14 mouse cellular contexts compared by ENCODE assay signal in the genomic region with DNA sequence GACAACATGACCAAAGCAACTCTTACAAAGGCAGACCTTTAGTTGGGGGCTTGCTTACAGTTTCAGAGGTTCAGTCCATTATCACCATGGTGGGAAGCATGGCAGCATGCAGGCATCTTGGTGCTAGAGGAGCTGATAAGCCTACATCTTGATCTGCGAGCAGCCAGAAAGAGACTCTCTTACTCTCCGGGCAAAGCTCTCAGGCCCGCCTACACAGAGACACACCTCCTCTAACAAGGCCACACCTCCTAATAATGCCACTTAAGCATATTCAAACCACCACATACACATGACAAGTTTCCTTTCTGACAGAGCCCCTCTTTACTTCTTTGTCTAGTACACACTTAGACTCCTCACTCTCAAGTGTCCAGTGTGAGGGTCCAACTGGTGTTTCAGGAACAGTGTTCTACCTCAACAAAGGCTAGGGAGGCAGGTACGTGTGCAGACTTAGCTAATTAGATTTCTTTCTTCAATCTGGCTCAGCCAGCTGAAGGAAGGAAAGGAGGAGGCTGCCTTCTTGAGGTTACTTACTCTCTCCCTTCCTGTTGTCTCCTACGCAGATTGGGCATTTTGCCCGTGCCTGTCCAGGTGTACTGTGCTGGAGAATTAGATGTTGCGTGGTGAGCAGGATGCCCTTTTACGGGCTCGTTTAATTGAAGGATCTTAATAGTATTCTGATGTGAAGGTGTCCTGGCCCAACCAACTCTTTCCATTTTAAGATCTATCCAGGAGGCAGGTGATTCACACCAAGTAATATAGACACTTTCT.
DNase-seq lines count a peak whose midpoint lies in the region; ATAC-seq and TF ChIP-seq lines count a peak whose summit lies in the region.
"Had no signal": no experiment of that assay in that cellular context is flagged by ENCODE, and none has a peak within 500 bp of the region (broad histone marks: within the 10 kb centered on the region; RNA-seq: fewer than 3 reads in every experiment).

No protein-coding gene starts in this region.

- no peak overlapping the region for H3K4me2 ChIP-seq in liver, embryonic 15.5 days
- H3K4me2 ChIP-seq: forebrain, embryonic 12.5 days had no signal

- no peaks in the 10 kb centered on the region for H3K9me3 ChIP-seq in liver, embryonic 15.5 days (replicated peaks)
- H3K9me3 ChIP-seq in midbrain, embryonic 10.5 days (replicated peaks): no peaks in the 10 kb centered on the region
- H3K9me3 ChIP-seq: forebrain, embryonic 12.5 days; limb, embryonic 10.5 days had no signal

- H3K4me3 ChIP-seq in layer of hippocampus, adult 2 months: no peak overlapping the region
- no peak overlapping the region for H3K4me3 ChIP-seq in liver, embryonic 15.5 days (replicated peaks)
- no peak overlapping the region for H3K4me3 ChIP-seq in midbrain, embryonic 10.5 days
- H3K4me3 ChIP-seq: forebrain, embryonic 12.5 days; limb, embryonic 10.5 days had no signal

- H3K27me3 ChIP-seq in liver, embryonic 15.5 days: no peaks in the 10 kb centered on the region
- H3K27me3 ChIP-seq in midbrain, embryonic 10.5 days (ENCODE audit: low read depth, poor library complexity, severe bottlenecking): no peaks in the 10 kb centered on the region
- H3K27me3 ChIP-seq: forebrain, embryonic 12.5 days had no signal

- WGBS in liver, embryonic 15.5 days (ENCODE audit: insufficient replicate concordance): 52% methylated on average over 9 of the region's 9 CpGs
- 81% methylated on average over 9 of the region's 9 CpGs for WGBS in midbrain, embryonic 10.5 days

- ATAC-seq in cerebellum, adult (ENCODE audit: insufficient number of reproducible peaks, low FRiP score, low TSS enrichment): no peak
- peak; percentile 69 for ATAC-seq in liver, embryonic 15.5 days (ENCODE audit: insufficient read depth)
- ATAC-seq: hindbrain, postnatal 0 days; midbrain, embryonic 16.5 days had no signal

- no peak for TF ChIP-seq CTCF in layer of hippocampus, adult 2 months (conservative IDR thresholded peaks at IDR 0.05)

- peaks cover 61% of the 10 kb centered on the region for H3K4me1 ChIP-seq in liver, embryonic 15.5 days (replicated peaks)
- peaks cover 12% of the 10 kb centered on the region for H3K4me1 ChIP-seq in midbrain, embryonic 10.5 days

- H3K27ac ChIP-seq in layer of hippocampus, adult 2 months: no peak overlapping the region
- no peak overlapping the region for H3K27ac ChIP-seq in liver, embryonic 15.5 days (replicated peaks)
- H3K27ac ChIP-seq in midbrain, embryonic 10.5 days (replicated peaks): no peak overlapping the region
- H3K27ac ChIP-seq: forebrain, embryonic 12.5 days; hindbrain, postnatal 0 days; limb, embryonic 10.5 days had no signal

- DNase-seq in cerebellum, adult 11-12 months: peak; percentile 25
- DNase-seq in layer of hippocampus, adult 11-12 months (ENCODE audit: low spot score): peak; percentile 23
- DNase-seq in layer of hippocampus, adult 2 months (ENCODE audit: low spot score in 2 of 2): no peak
- DNase-seq in c-Kit-positive CD71-positive TER-119-negative erythroid progenitor cells, embryonic 14.5 days (ENCODE audit: low read depth): peak; percentile 41
- DNase-seq in embryo, embryonic 10.5 days (ENCODE audit: low spot score): no peak
- no peak for DNase-seq in midbrain, embryonic 10.5 days (ENCODE audit: low spot score)
- DNase-seq: gastrocnemius, postnatal 14 days; lung, postnatal 14 days had no signal

- H3K9ac ChIP-seq in liver, embryonic 15.5 days: no peak overlapping the region
- H3K9ac ChIP-seq: forebrain, embryonic 12.5 days had no signal

- H3K36me3 ChIP-seq in liver, embryonic 15.5 days (replicated peaks): peaks cover 10% of the 10 kb centered on the region; the same call in 1 of the 2 replicates
- H3K36me3 ChIP-seq in midbrain, embryonic 10.5 days: no peaks in the 10 kb centered on the region
- H3K36me3 ChIP-seq: forebrain, embryonic 12.5 days; limb, embryonic 10.5 days had no signal

Comparison
In these comparisons a context has a peak if more than half of its experiments do, and no peak if none do; other contexts are left out.
1. DNase-seq: peak in cerebellum, adult 11-12 months (single experiment), layer of hippocampus, adult 11-12 months (single experiment) and c-Kit-positive CD71-positive TER-119-negative erythroid progenitor cells, embryonic 14.5 days (single experiment); none in layer of hippocampus, adult 2 months (0 of 2), embryo, embryonic 10.5 days (single experiment) and midbrain, embryonic 10.5 days (single experiment).